Mouse (Mus musculus) neural tube, embryonic 10.5 days (tissue): ENCODE data around the gene Znrf3.
A peak's percentile ranks its signal among the peaks of the same experiment; 100 is the strongest.
"Not testable (repeated sequence)": the region's sequence is repeated elsewhere in the genome, so short reads cannot be mapped to it uniquely, and the experiment has no call there.

ENCODE experiments used
- DNase-seq: peaks from one replicate; pipeline ENCODE4 v3.0.0-alpha.2; 2017; ENCODE audit warnings: low spot score; ENCODE audit errors: extremely low spot score

Gene Znrf3

GRCm38 (mm10) chr11:5444599-5445451 lies at the start of gene Znrf3:
Znrf3 (minus strand) TSS chr11:5444847.
- DNase-seq, result peak; percentile 99

GRCm38 (mm10) chr11:5493869-5494268 lies 49.2 kb upstream of the Znrf3 start:
- DNase-seq, result peak; percentile 54

GRCm38 (mm10) chr11:5491912-5492311 lies 47.3 kb upstream of the Znrf3 start:
- no peak for DNase-seq

- DNase-seq, result no peak
Observed at GRCm38 (mm10) chr11:5490989-5491656, 46.5 kb upstream of the Znrf3 start.

GRCm38 (mm10) chr11:5489433-5489832 lies 44.8 kb upstream of the Znrf3 start:
- not testable (repeated sequence) for DNase-seq

- DNase-seq, result peak; percentile 86
Observed at GRCm38 (mm10) chr11:5485193-5486011, 40.8 kb upstream of the Znrf3 start.

- no peak for DNase-seq
Observed at GRCm38 (mm10) chr11:5482581-5482980, 37.9 kb upstream of the Znrf3 start.

- no peak for DNase-seq
Observed at GRCm38 (mm10) chr11:5478831-5479230, 34.2 kb upstream of the Znrf3 start.

- no peak for DNase-seq
Observed at GRCm38 (mm10) chr11:5478193-5478592, 33.5 kb upstream of the Znrf3 start.

- DNase-seq, result no peak
Observed at GRCm38 (mm10) chr11:5476806-5477205, 32.2 kb upstream of the Znrf3 start.

- not testable (repeated sequence) for DNase-seq
Observed at GRCm38 (mm10) chr11:5475556-5476118, 31.0 kb upstream of the Znrf3 start.

GRCm38 (mm10) chr11:5474130-5474529 lies 29.5 kb upstream of the Znrf3 start:
- DNase-seq, result peak; percentile 81

- no peak for DNase-seq
Observed at GRCm38 (mm10) chr11:5470055-5470454, 25.4 kb upstream of the Znrf3 start.

GRCm38 (mm10) chr11:5469084-5469483 lies 24.4 kb upstream of the Znrf3 start:
- peak; percentile 46 for DNase-seq

- no peak for DNase-seq
Observed at GRCm38 (mm10) chr11:5468471-5468870, 23.8 kb upstream of the Znrf3 start.

- no peak for DNase-seq
Observed at GRCm38 (mm10) chr11:5451923-5452322, 7.3 kb upstream of the Znrf3 start.

- DNase-seq, result no peak
Observed at GRCm38 (mm10) chr11:5451341-5451740, 6.7 kb upstream of the Znrf3 start.

- no peak for DNase-seq
Observed at GRCm38 (mm10) chr11:5450701-5451100, 6.1 kb upstream of the Znrf3 start.

- no peak for DNase-seq
Observed at GRCm38 (mm10) chr11:5445452-5445953, 856 bp upstream of the Znrf3 start.

- DNase-seq, result peak; percentile 63
Observed at GRCm38 (mm10) chr11:5444234-5444598, 431 bp downstream of the Znrf3 start.

- peak; percentile 71 for DNase-seq
Observed at GRCm38 (mm10) chr11:5443511-5444233, 975 bp downstream of the Znrf3 start.
